Mouse (Mus musculus) embryo, embryonic 11 days (tissue): ENCODE measurements around the gene Phospho2.

ENCODE experiments used
- DNase-seq: peaks from one replicate; pipeline ENCODE4 v3.0.0-alpha.2; 2015

Gene Phospho2

GRCm38 (mm10) chr2:69825898-69826297 lies 36.5 kb downstream of the Phospho2 start:
- DNase-seq, result no peak

- peak; percentile 25 for DNase-seq
These were observed 37.0 kb downstream of the Phospho2 start for GRCm38 (mm10) chr2:69826380-69826779.

- no peak for DNase-seq
These were observed 38.6 kb downstream of the Phospho2 start for GRCm38 (mm10) chr2:69828031-69828430.

GRCm38 (mm10) chr2:69829680-69830079 lies 40.3 kb downstream of the Phospho2 start:
- no peak for DNase-seq

GRCm38 (mm10) chr2:69830116-69830515 lies 40.7 kb downstream of the Phospho2 start:
- DNase-seq, result no peak

- DNase-seq, result no peak
These were observed 48.0 kb downstream of the Phospho2 start for GRCm38 (mm10) chr2:69837244-69837967.

- peak; percentile 5 for DNase-seq
These were observed 48.6 kb downstream of the Phospho2 start for GRCm38 (mm10) chr2:69837996-69838395.

GRCm38 (mm10) chr2:69838707-69839106 lies 49.3 kb downstream of the Phospho2 start:
- DNase-seq, result no peak

GRCm38 (mm10) chr2:69840261-69840660 lies 50.8 kb downstream of the Phospho2 start:
- DNase-seq, result peak; percentile 17

GRCm38 (mm10) chr2:69849215-69849614 lies 59.8 kb downstream of the Phospho2 start:
- peak; percentile 22 for DNase-seq
